Mouse (Mus musculus) megakaryocyte, embryonic 14.5 days (primary cell): ENCODE data around the gene Nfib. TPM values are rescaled to one million over a fixed set of nuclear protein-coding genes. Genes with fewer than 3 reads are reported as not detected.

Experiments
- H3K27me3 ChIP-seq: replicated peaks from 2 replicates; pipeline ENCODE3; 2012; ENCODE audit warnings: inconsistent platforms
- H3K36me3 ChIP-seq: replicated peaks from 2 replicates; pipeline ENCODE3; 2012; ENCODE audit warnings: low read length, inconsistent platforms, mixed read lengths
- H3K4me1 ChIP-seq: 2 replicates; pipeline ENCODE4 v1.6.1; 2012; ENCODE audit warnings: inconsistent platforms
- H3K4me3 ChIP-seq: replicated peaks from 2 replicates; pipeline ENCODE3; 2012; ENCODE audit warnings: moderate library complexity, mild to moderate bottlenecking, inconsistent platforms
- H3K9me3 ChIP-seq: 2 replicates; pipeline ENCODE4 v1.6.1; 2012; ENCODE audit warnings: inconsistent platforms
- FLI1 ChIP-seq: IDR thresholded peaks from 2 replicates; pipeline ENCODE4 v1.6.1; 2012; ENCODE audit warnings: low read length, inconsistent platforms, mixed read lengths
- GATA1 ChIP-seq: IDR thresholded peaks from 3 replicates; pipeline ENCODE4 v1.6.1; 2012; ENCODE audit warnings: mixed read lengths, low read length, inconsistent platforms, borderline replicate concordance
- polyA plus RNA-seq: library from polyadenylated mRNA; stranded (reverse); fragments of >175 nt; gene quantifications from 2 replicates; pipeline ENCODE4 v1.2.3, GENCODE M21; 2012; ENCODE audit warnings: low replicate concordance; ENCODE audit not compliant: insufficient read depth

The Nfib gene
- polyA plus RNA-seq, 1 experiment: 0.01 TPM

GRCm38 (mm10) chr4:82479394-82479793, 226.2 kb downstream of the Nfib start:
- Histone ChIP-seq H3K27me3 (no peaks in the 10 kb centered on the region), H3K9me3 (no peaks in the 10 kb centered on the region), H3K36me3 (no peaks in the 10 kb centered on the region), H3K4me3 (no peak overlapping the region), H3K4me1 (no peaks in the 10 kb centered on the region)
- TF ChIP-seq FLI1: no peak
- TF ChIP-seq GATA1: no peak

GRCm38 (mm10) chr4:82477742-82478141, 227.8 kb downstream of the Nfib start:
- H3K27me3 ChIP-seq: no peaks in the 10 kb centered on the region

GRCm38 (mm10) chr4:82476411-82476810, 229.1 kb downstream of the Nfib start:
- Histone ChIP-seq H3K9me3 (no peaks in the 10 kb centered on the region), H3K4me1 (no peaks in the 10 kb centered on the region), H3K36me3 (no peaks in the 10 kb centered on the region), H3K27me3 (no peaks in the 10 kb centered on the region), H3K4me3 (no peak overlapping the region)
- TF ChIP-seq FLI1: no peak
- no peak for TF ChIP-seq GATA1

More at GRCm38 (mm10) chr4:82477742-82478141, 227.8 kb downstream of the Nfib start:
- no peak overlapping the region for H3K4me3 ChIP-seq
- TF ChIP-seq FLI1 (no peak), GATA1 (no peak)
- H3K4me1 ChIP-seq: no peaks in the 10 kb centered on the region
- H3K36me3 ChIP-seq: no peaks in the 10 kb centered on the region
- no peaks in the 10 kb centered on the region for H3K9me3 ChIP-seq

GRCm38 (mm10) chr4:82474334-82474733, 231.2 kb downstream of the Nfib start:
- H3K4me1 ChIP-seq: no peaks in the 10 kb centered on the region

GRCm38 (mm10) chr4:82470938-82471320, 234.6 kb downstream of the Nfib start:
- H3K4me3 ChIP-seq: no peak overlapping the region
- no peaks in the 10 kb centered on the region for H3K9me3 ChIP-seq
- TF ChIP-seq FLI1 (no peak), GATA1 (no peak)
- no peaks in the 10 kb centered on the region for H3K36me3 ChIP-seq
- no peaks in the 10 kb centered on the region for H3K4me1 ChIP-seq
- H3K27me3 ChIP-seq: no peaks in the 10 kb centered on the region

More at GRCm38 (mm10) chr4:82474334-82474733, 231.2 kb downstream of the Nfib start:
- H3K4me3 ChIP-seq: no peak overlapping the region
- no peak for TF ChIP-seq FLI1
- no peak for TF ChIP-seq GATA1
- H3K27me3 ChIP-seq: no peaks in the 10 kb centered on the region
- no peaks in the 10 kb centered on the region for H3K36me3 ChIP-seq
- H3K9me3 ChIP-seq: no peaks in the 10 kb centered on the region

- H3K4me3 ChIP-seq: no peak overlapping the region
- H3K4me1 ChIP-seq: no peaks in the 10 kb centered on the region
- H3K27me3 ChIP-seq: no peaks in the 10 kb centered on the region
- no peak for TF ChIP-seq GATA1
- TF ChIP-seq FLI1: no peak
- H3K9me3 ChIP-seq: no peaks in the 10 kb centered on the region
- H3K36me3 ChIP-seq: no peaks in the 10 kb centered on the region
Measured at GRCm38 (mm10) chr4:82470212-82470937, 235.2 kb downstream of the Nfib start.

GRCm38 (mm10) chr4:82468944-82469343, 236.6 kb downstream of the Nfib start:
- Histone ChIP-seq H3K4me3 (no peak overlapping the region), H3K9me3 (no peaks in the 10 kb centered on the region), H3K36me3 (no peaks in the 10 kb centered on the region), H3K4me1 (no peaks in the 10 kb centered on the region), H3K27me3 (no peaks in the 10 kb centered on the region)
- TF ChIP-seq FLI1 (no peak), GATA1 (no peak)

- H3K4me3 ChIP-seq: no peak overlapping the region
- H3K27me3 ChIP-seq: no peaks in the 10 kb centered on the region
- 0 out of 2 replicates have a peak, but pooled peaks cover 3% of the 10 kb centered on the region for H3K9me3 ChIP-seq
- no peaks in the 10 kb centered on the region for H3K36me3 ChIP-seq
- TF ChIP-seq FLI1 (no peak), GATA1 (no peak)
- no peaks in the 10 kb centered on the region for H3K4me1 ChIP-seq
Measured at GRCm38 (mm10) chr4:82466717-82467116, 238.8 kb downstream of the Nfib start.

GRCm38 (mm10) chr4:82466144-82466543, 239.4 kb downstream of the Nfib start:
- Histone ChIP-seq H3K36me3 (no peaks in the 10 kb centered on the region), H3K9me3 (0 out of 2 replicates have a peak, but pooled peaks cover 3% of the 10 kb centered on the region), H3K4me3 (no peak overlapping the region), H3K27me3 (no peaks in the 10 kb centered on the region), H3K4me1 (no peaks in the 10 kb centered on the region)
- no peak for TF ChIP-seq FLI1
- TF ChIP-seq GATA1: no peak

GRCm38 (mm10) chr4:82464051-82464632, 241.4 kb downstream of the Nfib start:
- Histone ChIP-seq H3K4me1 (no peaks in the 10 kb centered on the region), H3K9me3 (0 out of 2 replicates have a peak, but pooled peaks cover 6% of the 10 kb centered on the region), H3K36me3 (no peaks in the 10 kb centered on the region), H3K4me3 (no peak overlapping the region), H3K27me3 (no peaks in the 10 kb centered on the region)
- TF ChIP-seq GATA1: no peak
- no peak for TF ChIP-seq FLI1
